Mouse (Mus musculus): ENCODE results near the gene Lcp1. TPM values are rescaled to one million over a fixed set of nuclear protein-coding genes. Genes with fewer than 3 reads are reported as not detected.
A peak's percentile ranks its signal among the peaks of the same experiment; 100 is the strongest.

Gene Lcp1
- polyA plus RNA-seq, 2 experiments, result 13.5 to 34.2 TPM

GRCm38 (mm10) chr14:75208572-75209151 is 77.8 kb downstream of the Lcp1 start:
- H3K9me3 ChIP-seq (ENCODE audit: control insufficient read depth, low read length), result no peaks in the 10 kb centered on the region
- H3K4me3 ChIP-seq (replicated peaks; ENCODE audit: low read length), result no peak overlapping the region
- no peak overlapping the region for H3K27ac ChIP-seq (replicated peaks; ENCODE audit: low read depth, low read length)
- ATAC-seq (ENCODE audit: low FRiP score, low read depth) (peak; percentile 62; the same call in 1 of the 2 replicates), DNase-seq (ENCODE audit: low spot score) (no peak)
- no peaks in the 10 kb centered on the region; the same call in 1 of the 2 replicates for H3K4me1 ChIP-seq (ENCODE audit: control insufficient read depth, insufficient read depth, low read length)
- no peak overlapping the region for H3K4me2 ChIP-seq (replicated peaks; ENCODE audit: low read depth, low read length, severe bottlenecking)
- WGBS, result 36% methylated on average over 6 of the region's 6 CpGs
- H3K36me3 ChIP-seq (ENCODE audit: control insufficient read depth, insufficient read depth, low read length), result no peaks in the 10 kb centered on the region
- H3K27me3 ChIP-seq (ENCODE audit: control insufficient read depth, insufficient read depth, low read length), result no peaks in the 10 kb centered on the region
- no peak overlapping the region for H3K9ac ChIP-seq (ENCODE audit: low read depth, low read length, severe bottlenecking)
- TF ChIP-seq POLR2A (IDR thresholded peaks at IDR 0.05; ENCODE audit: borderline replicate concordance, extremely low read depth, insufficient read depth, insufficient read length), result no peak

GRCm38 (mm10) chr14:75213752-75214151 is 82.9 kb downstream of the Lcp1 start:
- no peak for TF ChIP-seq POLR2A (IDR thresholded peaks at IDR 0.05; ENCODE audit: borderline replicate concordance, extremely low read depth, insufficient read depth, insufficient read length)
- ATAC-seq (ENCODE audit: low FRiP score, low read depth) (no peak), DNase-seq (ENCODE audit: low spot score) (no peak)
- Histone ChIP-seq H3K4me3 (replicated peaks; ENCODE audit: low read length) (no peak overlapping the region), H3K27ac (replicated peaks; ENCODE audit: low read depth, low read length) (no peak overlapping the region), H3K4me2 (replicated peaks; ENCODE audit: low read depth, low read length, severe bottlenecking) (no peak overlapping the region), H3K9me3 (ENCODE audit: control insufficient read depth, low read length) (no peaks in the 10 kb centered on the region), H3K27me3 (ENCODE audit: control insufficient read depth, insufficient read depth, low read length) (no peaks in the 10 kb centered on the region), H3K36me3 (ENCODE audit: control insufficient read depth, insufficient read depth, low read length) (no peaks in the 10 kb centered on the region), H3K4me1 (ENCODE audit: control insufficient read depth, insufficient read depth, low read length) (no peaks in the 10 kb centered on the region), H3K9ac (ENCODE audit: low read depth, low read length, severe bottlenecking) (no peak overlapping the region)
- 55% methylated on average over 11 of the region's 11 CpGs for WGBS

GRCm38 (mm10) chr14:75218843-75219242 is 87.9 kb downstream of the Lcp1 start:
- Histone ChIP-seq H3K27me3 (ENCODE audit: control insufficient read depth, insufficient read depth, low read length) (no peaks in the 10 kb centered on the region), H3K4me3 (replicated peaks; ENCODE audit: low read length) (no peak overlapping the region), H3K27ac (replicated peaks; ENCODE audit: low read depth, low read length) (no peak overlapping the region), H3K36me3 (ENCODE audit: control insufficient read depth, insufficient read depth, low read length) (no peaks in the 10 kb centered on the region), H3K4me2 (replicated peaks; ENCODE audit: low read depth, low read length, severe bottlenecking) (no peak overlapping the region), H3K9ac (ENCODE audit: low read depth, low read length, severe bottlenecking) (no peak overlapping the region), H3K4me1 (ENCODE audit: control insufficient read depth, insufficient read depth, low read length) (no peaks in the 10 kb centered on the region), H3K9me3 (ENCODE audit: control insufficient read depth, low read length) (no peaks in the 10 kb centered on the region)
- TF ChIP-seq POLR2A (IDR thresholded peaks at IDR 0.05; ENCODE audit: borderline replicate concordance, extremely low read depth, insufficient read depth, insufficient read length), result no peak
- DNase-seq (ENCODE audit: low spot score) (no peak), ATAC-seq (ENCODE audit: low FRiP score, low read depth) (no peak)
- 92% methylated on average over 2 of the region's 2 CpGs for WGBS

GRCm38 (mm10) chr14:75219250-75219913 is 88.5 kb downstream of the Lcp1 start:
- Histone ChIP-seq H3K9ac (ENCODE audit: low read depth, low read length, severe bottlenecking) (no peak overlapping the region), H3K4me1 (ENCODE audit: control insufficient read depth, insufficient read depth, low read length) (no peaks in the 10 kb centered on the region), H3K36me3 (ENCODE audit: control insufficient read depth, insufficient read depth, low read length) (no peaks in the 10 kb centered on the region), H3K4me2 (replicated peaks; ENCODE audit: low read depth, low read length, severe bottlenecking) (no peak overlapping the region), H3K9me3 (ENCODE audit: control insufficient read depth, low read length) (no peaks in the 10 kb centered on the region), H3K27ac (replicated peaks; ENCODE audit: low read depth, low read length) (no peak overlapping the region), H3K4me3 (replicated peaks; ENCODE audit: low read length) (no peak overlapping the region), H3K27me3 (ENCODE audit: control insufficient read depth, insufficient read depth, low read length) (no peaks in the 10 kb centered on the region)
- no peak for ATAC-seq (ENCODE audit: low FRiP score, low read depth)
- no peak for TF ChIP-seq POLR2A (IDR thresholded peaks at IDR 0.05; ENCODE audit: borderline replicate concordance, extremely low read depth, insufficient read depth, insufficient read length)
- DNase-seq (ENCODE audit: low spot score), result no peak
- 79% methylated on average over 5 of the region's 5 CpGs for WGBS

GRCm38 (mm10) chr14:75222386-75222785 is 91.5 kb downstream of the Lcp1 start:
- H3K4me1 ChIP-seq (ENCODE audit: control insufficient read depth, insufficient read depth, low read length), result no peaks in the 10 kb centered on the region
- no peak overlapping the region for H3K4me2 ChIP-seq (replicated peaks; ENCODE audit: low read depth, low read length, severe bottlenecking)
- no peaks in the 10 kb centered on the region for H3K9me3 ChIP-seq (ENCODE audit: control insufficient read depth, low read length)
- no peak for TF ChIP-seq POLR2A (IDR thresholded peaks at IDR 0.05; ENCODE audit: borderline replicate concordance, extremely low read depth, insufficient read depth, insufficient read length)
- H3K36me3 ChIP-seq (ENCODE audit: control insufficient read depth, insufficient read depth, low read length), result no peaks in the 10 kb centered on the region
- no peak overlapping the region for H3K9ac ChIP-seq (ENCODE audit: low read depth, low read length, severe bottlenecking)
- DNase-seq (ENCODE audit: low spot score), result no peak
- no peaks in the 10 kb centered on the region for H3K27me3 ChIP-seq (ENCODE audit: control insufficient read depth, insufficient read depth, low read length)
- no peak overlapping the region for H3K4me3 ChIP-seq (replicated peaks; ENCODE audit: low read length)
- no peak for ATAC-seq (ENCODE audit: low FRiP score, low read depth)
- WGBS, result 79% methylated on average over 6 of the region's 6 CpGs
- no peak overlapping the region for H3K27ac ChIP-seq (replicated peaks; ENCODE audit: low read depth, low read length)
